Mouse (Mus musculus) layer of hippocampus, postnatal 25 days (tissue): ENCODE measurements around the gene Gm19668. TPM values are rescaled to one million over a fixed set of nuclear protein-coding genes. Genes with fewer than 3 reads are reported as not detected.
A peak's percentile ranks its signal among the peaks of the same experiment; 100 is the strongest.
"Not testable (repeated sequence)": the region's sequence is repeated elsewhere in the genome, so short reads cannot be mapped to it uniquely, and the experiment has no call there.

Experiments
- DNase-seq, 2 experiments: peaks; one replicate each; pipeline ENCODE4 v3.0.0; 2022; ENCODE audit warnings: mixed read lengths in 2 of 2, low spot score in 1 of 2; ENCODE audit errors: extremely low spot score in 1 of 2
- total RNA-seq, 2 experiments: library from RNA; stranded (reverse); gene quantifications; 2 replicates each; pipeline ENCODE4 v1.2.3; 2021

The Gm19668 gene
- total RNA-seq, result not detected

- no peak for DNase-seq
These were observed at the start of gene Gm19668 for GRCm38 (mm10) chr10:77798921-77799508. TSS of gene Gm19668 (minus strand) at chr10:77799133.

- DNase-seq, result no peak
These were observed 48.6 kb upstream of the Gm19668 start for GRCm38 (mm10) chr10:77847538-77847937.

GRCm38 (mm10) chr10:77846961-77847360 is 48.0 kb upstream of the Gm19668 start:
- DNase-seq, result no peak

- DNase-seq, result no peak
These were observed 47.6 kb upstream of the Gm19668 start, which contains the start of gene Gm36176 for GRCm38 (mm10) chr10:77846503-77846902. TSS of gene Gm36176 (plus strand) at chr10:77846803.

- no peak for DNase-seq
These were observed 40.1 kb upstream of the Gm19668 start for GRCm38 (mm10) chr10:77839006-77839405.

GRCm38 (mm10) chr10:77835647-77836046 is 36.7 kb upstream of the Gm19668 start, which contains the start of gene Krtap10-10:
TSS of gene Krtap10-10 (plus strand) at chr10:77835947.
- no peak for DNase-seq

GRCm38 (mm10) chr10:77826951-77827350 is 28.0 kb upstream of the Gm19668 start, which contains the start of gene Krtap10-4:
TSS of gene Krtap10-4 (minus strand) at chr10:77827095.
- no peak for DNase-seq

- DNase-seq, result no peak
These were observed 20.3 kb upstream of the Gm19668 start for GRCm38 (mm10) chr10:77819203-77819602.

- DNase-seq, result no peak
These were observed 19.6 kb upstream of the Gm19668 start for GRCm38 (mm10) chr10:77818523-77818922.

GRCm38 (mm10) chr10:77815514-77815913 is 16.6 kb upstream of the Gm19668 start:
- peak in 1 of 2 experiments; percentile 44 for DNase-seq

- DNase-seq, result no peak
These were observed 15.4 kb upstream of the Gm19668 start, which contains the start of gene Gm2696 for GRCm38 (mm10) chr10:77814382-77814781. TSS of gene Gm2696 (plus strand) at chr10:77814682.

- DNase-seq, result no peak
These were observed 12.8 kb upstream of the Gm19668 start, which contains the start of gene Gm9507 for GRCm38 (mm10) chr10:77811743-77812142. TSS of gene Gm9507 (minus strand) at chr10:77811843.

- no peak for DNase-seq
These were observed 5.2 kb upstream of the Gm19668 start for GRCm38 (mm10) chr10:77804095-77804494.

- not testable (repeated sequence) for DNase-seq
These were observed 591 bp downstream of the Gm19668 start for GRCm38 (mm10) chr10:77798164-77798920.

- no peak for DNase-seq
These were observed 1.3 kb downstream of the Gm19668 start for GRCm38 (mm10) chr10:77797677-77798076.

GRCm38 (mm10) chr10:77794976-77795375 is 4.0 kb downstream of the Gm19668 start, which contains the start of gene Gm9639:
TSS of gene Gm9639 (minus strand) at chr10:77795076.
- no peak for DNase-seq

- DNase-seq, result no peak
These were observed 10.3 kb downstream of the Gm19668 start for GRCm38 (mm10) chr10:77788621-77789020.

- DNase-seq, result not testable (repeated sequence)
These were observed 11.1 kb downstream of the Gm19668 start, which contains the start of gene Gm7137 for GRCm38 (mm10) chr10:77787876-77788275. TSS of gene Gm7137 (minus strand) at chr10:77788200.

- DNase-seq, result not testable (repeated sequence)
These were observed 15.5 kb downstream of the Gm19668 start for GRCm38 (mm10) chr10:77783396-77783795.

GRCm38 (mm10) chr10:77782442-77782841 is 16.5 kb downstream of the Gm19668 start, which contains the start of gene Gm3250:
TSS of gene Gm3250 (minus strand) at chr10:77782542.
- not testable (repeated sequence) for DNase-seq

- not testable (repeated sequence) for DNase-seq
These were observed 22.1 kb downstream of the Gm19668 start, which contains the start of gene Gm7138 for GRCm38 (mm10) chr10:77776844-77777243. TSS of gene Gm7138 (minus strand) at chr10:77776944.
